Mouse (Mus musculus): ENCODE measurements around the gene Ndufb4. TPM values are rescaled to one million over a fixed set of nuclear protein-coding genes. Genes with fewer than 3 reads are reported as not detected.
A peak's percentile ranks its signal among the peaks of the same experiment; 100 is the strongest.
"Not testable (repeated sequence)": the region's sequence is repeated elsewhere in the genome, so short reads cannot be mapped to it uniquely, and the experiment has no call there.

Ndufb4 gene
- polyA plus RNA-seq, 1 experiment from 2014 or later = 58.8 TPM

- 96% methylated on average over 8 of the region's 8 CpGs for WGBS
- H3K27me3 ChIP-seq = no peaks in the 10 kb centered on the region
- no peak overlapping the region for H3K4me2 ChIP-seq (replicated peaks)
- H3K36me3 ChIP-seq = peaks cover 42% of the 10 kb centered on the region
- no peak overlapping the region for H3K27ac ChIP-seq
- peaks cover 15% of the 10 kb centered on the region for H3K4me1 ChIP-seq (replicated peaks)
- no peaks in the 10 kb centered on the region for H3K9me3 ChIP-seq
- ATAC-seq = no peak
- no peak overlapping the region for H3K9ac ChIP-seq (replicated peaks)
- no peak overlapping the region for H3K4me3 ChIP-seq (replicated peaks)
Observed at GRCm38 (mm10) chr16:37647936-37648335, 6.3 kb downstream of the Ndufb4 start.

DNA sequence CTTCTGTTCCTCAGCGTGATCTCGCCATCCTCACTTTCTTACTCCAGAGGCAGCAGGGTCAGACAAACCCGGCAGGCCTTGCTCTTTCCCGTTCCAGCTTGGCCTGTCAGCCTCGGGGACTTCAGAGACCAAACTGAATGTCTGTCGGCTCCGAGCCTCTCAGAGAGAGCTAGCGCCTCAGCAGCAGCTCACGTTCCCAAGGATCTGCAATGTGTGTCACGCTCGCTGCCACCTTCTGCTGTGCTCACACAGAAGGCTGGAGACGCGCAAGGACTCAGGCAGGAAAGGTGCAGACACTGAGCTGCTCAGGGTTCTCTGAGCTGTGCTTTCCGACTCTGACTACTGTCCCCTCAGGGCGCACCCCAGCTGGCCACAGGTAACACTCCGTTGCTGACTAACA lies 7.2 kb downstream of the Ndufb4 start:
- Histone ChIP-seq H3K9ac (replicated peaks) (no peak overlapping the region), H3K4me1 (replicated peaks) (peaks cover 6% of the 10 kb centered on the region), H3K4me3 (replicated peaks) (no peak overlapping the region), H3K27ac (no peak overlapping the region), H3K4me2 (replicated peaks) (no peak overlapping the region), H3K9me3 (no peaks in the 10 kb centered on the region), H3K36me3 (peaks cover 42% of the 10 kb centered on the region), H3K27me3 (no peaks in the 10 kb centered on the region)
- ATAC-seq = no peak
- 91% methylated on average over 16 of the region's 16 CpGs for WGBS

- Histone ChIP-seq H3K27me3 (no peaks in the 10 kb centered on the region), H3K9ac (replicated peaks) (no peak overlapping the region), H3K9me3 (no peaks in the 10 kb centered on the region), H3K4me3 (replicated peaks) (no peak overlapping the region), H3K4me1 (replicated peaks) (0 out of 2 replicates have a peak, but pooled peaks cover 5% of the 10 kb centered on the region), H3K4me2 (replicated peaks) (no peak overlapping the region), H3K36me3 (peaks cover 40% of the 10 kb centered on the region), H3K27ac (no peak overlapping the region)
- WGBS = 94% methylated on average over 3 of the region's 3 CpGs
- no peak for ATAC-seq
Observed at GRCm38 (mm10) chr16:37645799-37646198, 8.5 kb downstream of the Ndufb4 start.

DNA sequence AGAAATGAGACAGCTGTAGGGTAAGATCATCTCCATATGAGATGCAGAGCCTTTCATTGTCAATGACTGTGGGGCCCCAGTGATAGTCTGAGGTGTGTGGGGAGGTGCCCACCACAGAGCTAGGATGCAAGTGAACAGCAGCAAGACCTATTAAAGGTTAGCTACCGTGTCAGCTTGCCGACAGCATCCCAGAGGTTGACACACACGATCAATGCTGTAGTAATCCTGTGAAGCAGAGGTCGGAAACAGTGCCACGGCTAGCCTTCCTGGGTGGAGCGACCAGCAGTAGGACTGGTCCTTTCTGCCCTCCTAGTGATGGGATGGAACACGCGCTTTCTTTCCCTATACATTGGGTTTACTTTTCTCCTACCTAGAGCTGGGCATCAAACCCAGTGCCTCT lies 9.0 kb downstream of the Ndufb4 start:
- H3K4me1 ChIP-seq (replicated peaks) = 0 out of 2 replicates have a peak, but pooled peaks cover under 1% of the 10 kb centered on the region
- peaks cover 40% of the 10 kb centered on the region for H3K36me3 ChIP-seq
- H3K9ac ChIP-seq (replicated peaks) = no peak overlapping the region
- H3K9me3 ChIP-seq = no peaks in the 10 kb centered on the region
- no peak for ATAC-seq
- H3K27ac ChIP-seq = no peak overlapping the region
- H3K4me3 ChIP-seq (replicated peaks) = no peak overlapping the region
- H3K4me2 ChIP-seq (replicated peaks) = no peak overlapping the region
- WGBS = 94% methylated on average over 8 of the region's 8 CpGs
- no peaks in the 10 kb centered on the region for H3K27me3 ChIP-seq

GRCm38 (mm10) chr16:37644486-37644885 lies 9.8 kb downstream of the Ndufb4 start:
- H3K27me3 ChIP-seq = no peaks in the 10 kb centered on the region
- H3K4me3 ChIP-seq (replicated peaks) = no peak overlapping the region
- H3K36me3 ChIP-seq = peaks cover 40% of the 10 kb centered on the region
- no peak overlapping the region for H3K9ac ChIP-seq (replicated peaks)
- WGBS = 91% methylated on average over 5 of the region's 5 CpGs
- H3K4me1 ChIP-seq (replicated peaks) = no peaks in the 10 kb centered on the region
- H3K9me3 ChIP-seq = no peaks in the 10 kb centered on the region
- H3K4me2 ChIP-seq (replicated peaks) = no peak overlapping the region
- H3K27ac ChIP-seq = no peak overlapping the region
- ATAC-seq = 0 out of 2 replicates have a peak, but pooled peaks have one; percentile 3

DNA sequence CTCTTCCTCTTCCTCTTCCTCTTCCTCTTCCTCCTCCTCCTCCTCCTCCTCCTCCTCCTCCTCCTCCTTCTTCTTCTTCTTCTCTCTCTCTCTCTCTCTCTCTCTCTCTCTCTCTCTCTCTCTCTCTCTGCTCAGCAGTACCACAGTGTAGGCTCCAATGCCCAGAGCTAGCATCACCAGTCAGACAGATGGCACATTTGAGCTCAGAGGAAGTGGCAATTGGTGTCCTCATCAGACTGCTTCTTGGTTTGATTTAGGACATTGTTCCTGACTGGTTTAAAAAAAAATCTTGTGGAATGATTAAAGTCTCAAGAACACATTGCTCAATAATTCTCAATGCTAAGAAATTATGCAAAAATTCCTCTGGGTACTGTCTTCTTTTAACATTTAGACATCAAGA lies 13.7 kb downstream of the Ndufb4 start:
- not testable (repeated sequence) for H3K4me1 ChIP-seq (replicated peaks); H3K27ac ChIP-seq; H3K9ac ChIP-seq (replicated peaks); H3K9me3 ChIP-seq; H3K4me3 ChIP-seq (replicated peaks); H3K27me3 ChIP-seq; ATAC-seq; H3K4me2 ChIP-seq (replicated peaks)
- peaks cover 13% of the 10 kb centered on the region for H3K36me3 ChIP-seq

DNA sequence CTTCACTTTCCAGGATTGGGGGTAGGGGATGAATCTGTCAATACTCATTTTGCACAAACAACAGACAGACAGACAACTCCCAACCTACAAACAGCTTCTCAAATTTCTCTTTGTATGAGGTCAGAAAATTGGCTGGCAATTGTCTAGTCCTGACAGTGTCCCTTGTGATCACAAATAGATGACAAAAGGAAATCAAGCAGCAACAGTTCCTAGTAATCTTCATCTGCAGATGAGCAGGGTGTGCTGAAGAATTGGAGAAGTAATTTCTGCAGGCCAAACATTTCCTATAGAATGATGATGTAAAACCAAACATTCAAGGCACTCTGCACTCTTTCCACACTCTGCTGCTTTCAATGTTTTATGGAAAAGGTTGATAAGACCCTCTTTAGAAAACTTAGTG lies 16.5 kb downstream of the Ndufb4 start:
- Histone ChIP-seq H3K27ac (no peak overlapping the region), H3K4me1 (replicated peaks) (no peaks in the 10 kb centered on the region), H3K9me3 (peaks cover 2% of the 10 kb centered on the region; the same call in 1 of the 2 replicates), H3K4me3 (replicated peaks) (no peak overlapping the region), H3K9ac (replicated peaks) (no peak overlapping the region), H3K36me3 (no peaks in the 10 kb centered on the region), H3K4me2 (replicated peaks) (no peak overlapping the region), H3K27me3 (no peaks in the 10 kb centered on the region)
- no peak for ATAC-seq

- Histone ChIP-seq H3K27me3 (no peaks in the 10 kb centered on the region), H3K36me3 (no peaks in the 10 kb centered on the region), H3K9ac (replicated peaks) (no peak overlapping the region), H3K9me3 (peaks cover 2% of the 10 kb centered on the region; the same call in 1 of the 2 replicates), H3K4me1 (replicated peaks) (no peaks in the 10 kb centered on the region), H3K4me3 (replicated peaks) (no peak overlapping the region), H3K27ac (no peak overlapping the region), H3K4me2 (replicated peaks) (no peak overlapping the region)
- 60% methylated on average over 6 of the region's 6 CpGs for WGBS
- no peak for ATAC-seq
Observed at GRCm38 (mm10) chr16:37636107-37636506, 18.1 kb downstream of the Ndufb4 start.

- Histone ChIP-seq H3K4me2 (replicated peaks) (no peak overlapping the region), H3K9me3 (peaks cover 2% of the 10 kb centered on the region; the same call in 1 of the 2 replicates), H3K36me3 (no peaks in the 10 kb centered on the region), H3K9ac (replicated peaks) (no peak overlapping the region), H3K27me3 (no peaks in the 10 kb centered on the region), H3K4me1 (replicated peaks) (no peaks in the 10 kb centered on the region), H3K4me3 (replicated peaks) (no peak overlapping the region), H3K27ac (no peak overlapping the region)
- WGBS = 94% methylated on average over 1 of the region's 1 CpGs
- ATAC-seq = no peak
Observed at GRCm38 (mm10) chr16:37635095-37635494, 19.2 kb downstream of the Ndufb4 start.

GRCm38 (mm10) chr16:37634578-37634977 lies 19.7 kb downstream of the Ndufb4 start:
- H3K27me3 ChIP-seq = no peaks in the 10 kb centered on the region
- H3K4me3 ChIP-seq (replicated peaks) = no peak overlapping the region
- H3K36me3 ChIP-seq = no peaks in the 10 kb centered on the region
- no peak for ATAC-seq
- peaks cover 2% of the 10 kb centered on the region; the same call in 1 of the 2 replicates for H3K9me3 ChIP-seq
- no peak overlapping the region for H3K27ac ChIP-seq
- H3K4me1 ChIP-seq (replicated peaks) = 0 out of 2 replicates have a peak, but pooled peaks cover 2% of the 10 kb centered on the region
- no peak overlapping the region for H3K9ac ChIP-seq (replicated peaks)
- H3K4me2 ChIP-seq (replicated peaks) = no peak overlapping the region
- 74% methylated on average over 9 of the region's 9 CpGs for WGBS

DNA sequence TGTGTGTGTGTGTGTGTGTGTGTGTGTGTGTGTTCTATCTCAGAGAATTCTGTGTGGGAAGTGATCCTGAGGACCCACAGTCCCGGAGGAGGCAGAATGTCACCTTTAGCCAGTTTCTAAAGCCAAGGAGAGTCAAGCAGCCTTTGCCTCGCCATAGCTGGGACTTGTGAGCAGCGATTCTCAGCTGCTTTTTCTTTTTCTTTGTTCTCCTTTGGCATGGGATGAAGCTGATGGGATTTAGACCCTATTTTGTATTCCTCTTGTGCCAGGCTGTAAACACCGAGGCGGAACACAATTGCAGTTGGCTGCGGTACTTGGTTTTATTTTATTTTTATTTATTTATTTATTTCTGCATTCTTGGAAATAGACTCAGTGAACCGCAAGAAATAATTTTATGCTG lies 25.2 kb downstream of the Ndufb4 start:
- peaks cover 10% of the 10 kb centered on the region; the same call in 1 of the 2 replicates for H3K4me1 ChIP-seq (replicated peaks)
- no peak overlapping the region for H3K4me2 ChIP-seq (replicated peaks)
- H3K36me3 ChIP-seq = no peaks in the 10 kb centered on the region
- H3K27ac ChIP-seq = peak overlapping the region; percentile 19; the same call in 1 of the 2 replicates
- ATAC-seq = no peak; the same call in 1 of the 2 replicates
- no peaks in the 10 kb centered on the region for H3K27me3 ChIP-seq
- no peak overlapping the region for H3K4me3 ChIP-seq (replicated peaks)
- H3K9me3 ChIP-seq = no peaks in the 10 kb centered on the region
- H3K9ac ChIP-seq (replicated peaks) = no peak overlapping the region
- 59% methylated on average over 7 of the region's 7 CpGs for WGBS

- Histone ChIP-seq H3K27me3 (no peaks in the 10 kb centered on the region), H3K4me3 (replicated peaks) (no peak overlapping the region), H3K9me3 (no peaks in the 10 kb centered on the region), H3K4me1 (replicated peaks) (peaks cover 10% of the 10 kb centered on the region; the same call in 1 of the 2 replicates), H3K9ac (replicated peaks) (no peak overlapping the region), H3K4me2 (replicated peaks) (no peak overlapping the region), H3K27ac (no peak overlapping the region; the same call in 1 of the 2 replicates), H3K36me3 (no peaks in the 10 kb centered on the region)
- no peak for ATAC-seq
- WGBS = 76% methylated on average over 9 of the region's 9 CpGs
Observed at GRCm38 (mm10) chr16:37628336-37628735, 25.9 kb downstream of the Ndufb4 start.

- no peak; the same call in 1 of the 2 replicates for ATAC-seq
- no peak overlapping the region for H3K4me2 ChIP-seq (replicated peaks)
- no peaks in the 10 kb centered on the region for H3K36me3 ChIP-seq
- no peaks in the 10 kb centered on the region for H3K9me3 ChIP-seq
- no peak overlapping the region for H3K9ac ChIP-seq (replicated peaks)
- H3K27ac ChIP-seq = no peak overlapping the region
- no peak overlapping the region for H3K4me3 ChIP-seq (replicated peaks)
- no peaks in the 10 kb centered on the region for H3K27me3 ChIP-seq
- 43% methylated on average over 4 of the region's 4 CpGs for WGBS
- peaks cover 23% of the 10 kb centered on the region for H3K4me1 ChIP-seq (replicated peaks)
Observed at GRCm38 (mm10) chr16:37626388-37626949, 27.8 kb downstream of the Ndufb4 start.

Measured in midbrain, embryonic 13.5 days (tissue).